Mouse (Mus musculus) left cerebral cortex, adult 8-10 months (tissue): Measurements from ENCODE around the gene Synpo2l. TPM values are rescaled to one million over a fixed set of nuclear protein-coding genes. Genes with fewer than 3 reads are reported as not detected.

Experiments used
- microRNA-seq, 2 experiments: library from miRNA; unstranded; fragments of <30 nt; microRNA quantifications; one replicate each; pipeline ENCODE4 v1.2.0; 2022
- total RNA-seq, 4 experiments: library from RNA; stranded (reverse); gene quantifications; 2 replicates each; pipeline ENCODE4 v1.2.4; 2022

Gene Synpo2l
- total RNA-seq, 4 experiments from 2014 or later: 0.23 to 0.57 (median 0.47) TPM

Small RNA genes lying within 50 kb of the gene (microRNA-seq; reads per million reads assigned to microRNA genes)
- gene Mir6946: 0.42 to 0.66 reads per million in 2 experiments

Other genes starting within 250 kb of the Synpo2l start
- 1 to 10 TPM; 3.1 to 4.1 (median 3.5) TPM for gene Cfap70, start 216.1 kb downstream of the Synpo2l start, total RNA-seq
- 10 to 100 TPM; 70.2 to 86.3 (median 74.8) TPM for gene Anxa7, start 188.2 kb downstream of the Synpo2l start, total RNA-seq
- gene Mss51, start 171.5 kb downstream of the Synpo2l start, total RNA-seq: 1 to 10 TPM in 2 of 4 experiments, under 1 TPM in 2; 0.59 to 1.8 (median 0.89) TPM
- gene Ppp3cb, start 121.8 kb downstream of the Synpo2l start, total RNA-seq: 100 to 1,000 TPM; 244 to 282 (median 264) TPM
- 10 to 100 TPM; 52.2 to 58.6 (median 54.9) TPM for gene Usp54, start 27.3 kb downstream of the Synpo2l start, total RNA-seq
- 1 to 10 TPM in 2 of 4 experiments, under 1 TPM in 1, not detected in 1; 0.27 to 1.2 (median 1.1) TPM for gene Myoz1, start 11.8 kb downstream of the Synpo2l start, total RNA-seq
- gene Sec24c, start 6.0 kb upstream of the Synpo2l start, total RNA-seq: 100 to 1,000 TPM in 1 of 4 experiments, 10 to 100 TPM in 3; 87.9 to 102 (median 99.5) TPM
- gene Fut11, start 26.6 kb upstream of the Synpo2l start, total RNA-seq: 10 to 100 TPM; 14.4 to 15.4 (median 15.1) TPM
- 10 to 100 TPM; 44.0 to 50.6 (median 49.5) TPM for gene Chchd1, start 34.7 kb upstream of the Synpo2l start, total RNA-seq
- 100 to 1,000 TPM; 149 to 168 (median 158) TPM for gene Zswim8, start 39.2 kb upstream of the Synpo2l start, total RNA-seq
- gene Ndst2, start 66.2 kb upstream of the Synpo2l start, total RNA-seq: 10 to 100 TPM; 17.3 to 22.4 (median 20.1) TPM
- gene Camk2g, start 125.7 kb upstream of the Synpo2l start, total RNA-seq: 100 to 1,000 TPM; 341 to 406 (median 386) TPM
- gene Plau, start 168.3 kb upstream of the Synpo2l start, total RNA-seq: 10 to 100 TPM in 2 of 4 experiments, 1 to 10 TPM in 2; 6.6 to 19.8 (median 10.3) TPM